Mouse (Mus musculus): Measurements from ENCODE around the gene Deup1.

GRCm38 (mm10) chr9:15529965-15530320 is 97.8 kb downstream of the Deup1 start:
- TF ChIP-seq TAL1 (IDR thresholded peaks at IDR 0.05; ENCODE audit: low read length) (no peak), GATA1 (IDR thresholded peaks at IDR 0.05; ENCODE audit: low read length) (no peak)
